Mouse (Mus musculus) intestine, postnatal 0 days (tissue): ENCODE measurements around the gene 1810009A15Rik. TPM values are rescaled to one million over a fixed set of nuclear protein-coding genes. Genes with fewer than 3 reads are reported as not detected.

Source experiments
- ATAC-seq: fragments of 200-750 bp; cut with Nextera tagmentation; 2 replicates; pipeline ENCODE4 v1.8.0; 2017; ENCODE audit warnings: mild to moderate bottlenecking, moderate TSS enrichment, moderate library complexity
- H3K27ac ChIP-seq: fragments of 300-500 bp; sonication (generic); 2 replicates; pipeline ENCODE4 v1.5.1; 2014; ENCODE audit warnings: mild to moderate bottlenecking, low read depth, low read length, moderate library complexity
- H3K27me3 ChIP-seq: fragments of 300-500 bp; sonication (generic); replicated peaks from 2 replicates; pipeline ENCODE4 v1.6.1; 2014; ENCODE audit warnings: low read length, mixed read lengths; ENCODE audit not compliant: control insufficient read depth, insufficient read depth
- H3K36me3 ChIP-seq: fragments of 300-500 bp; sonication (generic); 2 replicates; pipeline ENCODE4 v1.6.1; 2014; ENCODE audit warnings: mild to moderate bottlenecking, moderate library complexity; ENCODE audit not compliant: control insufficient read depth, insufficient read depth
- H3K4me1 ChIP-seq: fragments of 300-500 bp; sonication (generic); replicated peaks from 2 replicates; pipeline ENCODE4 v1.6.1; 2014; ENCODE audit warnings: antibody characterized with exemption, low read length, mixed read lengths; ENCODE audit not compliant: control insufficient read depth, insufficient read depth
- H3K4me2 ChIP-seq: fragments of 300-500 bp; sonication (generic); replicated peaks from 2 replicates; pipeline ENCODE4 v1.6.1; 2014; ENCODE audit warnings: low read depth, mild to moderate bottlenecking, moderate library complexity
- H3K4me3 ChIP-seq: fragments of 300-500 bp; sonication (generic); 2 replicates; pipeline ENCODE4 v1.5.1; 2014; ENCODE audit warnings: low read depth, low read length
- H3K9ac ChIP-seq: fragments of 300-500 bp; sonication (generic); 2 replicates; pipeline ENCODE4 v1.6.1; 2014; ENCODE audit warnings: mild to moderate bottlenecking, low read depth, low read length
- H3K9me3 ChIP-seq: fragments of 300-500 bp; sonication (generic); 2 replicates; pipeline ENCODE4 v1.6.1; 2016; ENCODE audit warnings: mixed run types; ENCODE audit not compliant: control insufficient read depth
- CTCF ChIP-seq: sonication (generic); IDR thresholded peaks from 2 replicates; pipeline ENCODE4 v1.5.1; 2016; ENCODE audit warnings: low read depth, mild to moderate bottlenecking, control low read depth, antibody characterized with exemption, moderate library complexity
- WGBS: fragments of 180-500 bp; shearing (Covaris S2); extraction: QIAGEN DNeasy Blood & Tissue Kit; methylation state at CpG from one replicate; pipeline ENCODE4 v1.1.7; 2014; 5-methylcytosine and 5-hydroxymethylcytosine counted together
- microRNA-seq: library from miRNA; unstranded; fragments of <30 nt; microRNA quantifications from one replicate; pipeline ENCODE4, GENCODE M21; 2016
- polyA plus RNA-seq: library from polyadenylated mRNA; unstranded; fragments of >200 nt; fragmentation: Nextera tagmentation; extraction: Ambion mirVana; gene quantifications from 2 replicates; pipeline ENCODE4 v1.2.1, GENCODE M21; 2015

1810009A15Rik gene
- polyA plus RNA-seq, 1 experiment from 2014 or later: 55.6 TPM

- Histone ChIP-seq H3K36me3 (peaks cover 58% of the 10 kb centered on the region), H3K4me2 (no peak overlapping the region), H3K27me3 (no peaks in the 10 kb centered on the region), H3K4me1 (no peaks in the 10 kb centered on the region; the same call in 1 of the 2 replicates), H3K9me3 (no peaks in the 10 kb centered on the region), H3K27ac (no peak overlapping the region), H3K4me3 (no peak overlapping the region), H3K9ac (no peak overlapping the region)
- no peak for TF ChIP-seq CTCF
- WGBS: 65% methylated on average over 2 of the region's 2 CpGs
- no peak for ATAC-seq
Observed at GRCm38 (mm10) chr19:8936736-8937135, 48.1 kb downstream of the 1810009A15Rik start.

Small RNA genes lying within 50 kb of the gene (microRNA-seq; reads per million reads assigned to microRNA genes)
- not detected for gene Mir5136

Other genes with a start within 250 kb of the 1810009A15Rik start
- 0.78 and 0.98 TPM in 2 replicates for gene Chrm1, start 225.1 kb upstream of the 1810009A15Rik start, polyA plus RNA-seq
- gene Slc3a2, start 165.5 kb upstream of the 1810009A15Rik start, polyA plus RNA-seq: 237 and 283 TPM in 2 replicates
- 32.8 and 33.4 TPM in 2 replicates for gene Wdr74, start 153.0 kb upstream of the 1810009A15Rik start, polyA plus RNA-seq
- gene 1700092M07Rik, start 148.1 kb upstream of the 1810009A15Rik start, polyA plus RNA-seq: 0.50 and 0.56 TPM in 2 replicates
- gene Stx5a, start 147.4 kb upstream of the 1810009A15Rik start, polyA plus RNA-seq: 83.4 and 89.2 TPM in 2 replicates
- gene Nxf1, start 131.8 kb upstream of the 1810009A15Rik start, polyA plus RNA-seq: 54.5 and 57.2 TPM in 2 replicates
- gene Tmem223, start 117.9 kb upstream of the 1810009A15Rik start, polyA plus RNA-seq: 136 and 137 TPM in 2 replicates
- 93.5 and 97.4 TPM in 2 replicates for gene Tmem179b, start 114.4 kb upstream of the 1810009A15Rik start, polyA plus RNA-seq
- 12.0 and 13.2 TPM in 2 replicates for gene Taf6l, start 102.4 kb upstream of the 1810009A15Rik start, polyA plus RNA-seq
- 114 and 115 TPM in 2 replicates for gene Polr2g, start 90.3 kb upstream of the 1810009A15Rik start, polyA plus RNA-seq
- 1.9 and 2.0 TPM in 2 replicates for gene Zbtb3, start 86.3 kb upstream of the 1810009A15Rik start, polyA plus RNA-seq
- gene Ttc9c, start 69.5 kb upstream of the 1810009A15Rik start, polyA plus RNA-seq: 18.2 and 19.9 TPM in 2 replicates
- gene Hnrnpul2, start 68.8 kb upstream of the 1810009A15Rik start, polyA plus RNA-seq: 5.4 and 6.0 TPM in 2 replicates
- not detected in 2 replicates for gene AC129217.1, start 59.1 kb upstream of the 1810009A15Rik start, polyA plus RNA-seq
- 43.2 and 47.2 TPM in 2 replicates for gene Bscl2, start 51.4 kb upstream of the 1810009A15Rik start, polyA plus RNA-seq
- 9.4 and 10.9 TPM in 2 replicates for gene Gng3, start 49.7 kb upstream of the 1810009A15Rik start, polyA plus RNA-seq
- 2.2 TPM in 2 replicates for gene Lrrn4cl, start 38.1 kb upstream of the 1810009A15Rik start, polyA plus RNA-seq
- 170 and 180 TPM in 2 replicates for gene Ubxn1, start 17.4 kb upstream of the 1810009A15Rik start, polyA plus RNA-seq
- gene Uqcc3, start 7.9 kb upstream of the 1810009A15Rik start, polyA plus RNA-seq: 65.4 and 67.9 TPM in 2 replicates
- 44.1 and 44.6 TPM in 2 replicates for gene Lbhd1, start 5.1 kb upstream of the 1810009A15Rik start, polyA plus RNA-seq
- not detected in 2 replicates for gene Gm49403, start 4.9 kb upstream of the 1810009A15Rik start, polyA plus RNA-seq
- gene Gm49416, start 73 bp downstream of the 1810009A15Rik start, polyA plus RNA-seq: not detected in 2 replicates
- 14.5 and 16.1 TPM in 2 replicates for gene Ints5, start 4.2 kb downstream of the 1810009A15Rik start, polyA plus RNA-seq
- gene Ganab, start 9.2 kb downstream of the 1810009A15Rik start, polyA plus RNA-seq: 41.4 and 42.3 TPM in 2 replicates
- 36.6 and 37.5 TPM in 2 replicates for gene B3gat3, start 31.5 kb downstream of the 1810009A15Rik start, polyA plus RNA-seq
- 6.3 and 6.7 TPM in 2 replicates for gene Rom1, start 40.5 kb downstream of the 1810009A15Rik start, polyA plus RNA-seq
- gene Eml3, start 40.7 kb downstream of the 1810009A15Rik start, polyA plus RNA-seq: 12.0 and 13.6 TPM in 2 replicates
- gene Mta2, start 53.0 kb downstream of the 1810009A15Rik start, polyA plus RNA-seq: 53.1 and 54.1 TPM in 2 replicates
- gene Tut1, start 65.0 kb downstream of the 1810009A15Rik start, polyA plus RNA-seq: 10.7 and 11.1 TPM in 2 replicates
- gene Eef1g, start 78.2 kb downstream of the 1810009A15Rik start, polyA plus RNA-seq: 164 and 168 TPM in 2 replicates
- 26.2 and 30.1 TPM in 2 replicates for gene Ahnak, start 100.4 kb downstream of the 1810009A15Rik start, polyA plus RNA-seq
- not detected in 2 replicates for gene Scgb1a1, start 199.1 kb downstream of the 1810009A15Rik start, polyA plus RNA-seq
- gene Asrgl1, start 246.8 kb downstream of the 1810009A15Rik start, polyA plus RNA-seq: 2.5 and 3.2 TPM in 2 replicates